Mouse (Mus musculus) cerebellum, adult 2 months (tissue): ENCODE results near the gene Fubp1.

Experiments used
- CTCF ChIP-seq: fragments of 200-500 bp; IDR thresholded peaks from 2 replicates; pipeline ENCODE4 v1.5.1; 2011; ENCODE audit warnings: low read depth, mild to moderate bottlenecking, control low read depth, low read length, moderate library complexity, borderline replicate concordance; ENCODE audit not compliant: insufficient read depth
- POLR2A ChIP-seq: fragments of 200-500 bp; IDR thresholded peaks from 2 replicates; pipeline ENCODE4 v1.6.1; 2011; ENCODE audit warnings: low read length, control low read depth, borderline replicate concordance; ENCODE audit not compliant: insufficient read depth

GRCm38 (mm10) chr3:152257528-152257927 is 47.3 kb downstream of the Fubp1 start:
- TF ChIP-seq POLR2A = no peak
- TF ChIP-seq CTCF = no peak
